Mouse (Mus musculus): ENCODE measurements around the gene Slc9a9.

- TF ChIP-seq EP300 (IDR thresholded peaks at IDR 0.05; ENCODE audit: low read depth), result no peak
- TF ChIP-seq CTCF (IDR thresholded peaks at IDR 0.05; ENCODE audit: low read depth), result no peak
Measured at GRCm38 (mm10) chr9:94685640-94686039, 15.9 kb downstream of the Slc9a9 start.
